Mouse (Mus musculus): Measurements from ENCODE around the gene Fam81a.

Gene Fam81a

GRCm38 (mm10) chr9:70109279-70109678 is 33.1 kb downstream of the Fam81a start:
- peak; percentile 81 for DNase-seq (ENCODE audit: low read depth, low spot score)

- DNase-seq (ENCODE audit: low read depth, low spot score), result no peak
Observed at GRCm38 (mm10) chr9:70108151-70108550, 34.2 kb downstream of the Fam81a start.

GRCm38 (mm10) chr9:70105573-70105972 is 36.8 kb downstream of the Fam81a start:
- no peak for DNase-seq (ENCODE audit: low read depth, low spot score)

GRCm38 (mm10) chr9:70103106-70103505 is 39.3 kb downstream of the Fam81a start:
- no peak for DNase-seq (ENCODE audit: low read depth, low spot score)

GRCm38 (mm10) chr9:70097542-70097941 is 44.8 kb downstream of the Fam81a start:
- no peak for DNase-seq (ENCODE audit: low read depth, low spot score)

GRCm38 (mm10) chr9:70095016-70095415 is 47.3 kb downstream of the Fam81a start:
- DNase-seq (ENCODE audit: low read depth, low spot score), result no peak

- DNase-seq (ENCODE audit: low read depth, low spot score), result no peak
Observed at GRCm38 (mm10) chr9:70090541-70090940, 51.8 kb downstream of the Fam81a start.

- no peak for DNase-seq (ENCODE audit: low read depth, low spot score)
Observed at GRCm38 (mm10) chr9:70088786-70089096, 53.6 kb downstream of the Fam81a start.

GRCm38 (mm10) chr9:70088041-70088785 is 54.1 kb downstream of the Fam81a start:
- DNase-seq (ENCODE audit: low read depth, low spot score), result no peak

- no peak for DNase-seq (ENCODE audit: low read depth, low spot score)
Observed at GRCm38 (mm10) chr9:70087379-70087778, 55.0 kb downstream of the Fam81a start.

GRCm38 (mm10) chr9:70086091-70086490 is 56.3 kb downstream of the Fam81a start:
- no peak for DNase-seq (ENCODE audit: low read depth, low spot score)

- DNase-seq (ENCODE audit: low read depth, low spot score), result peak; percentile 49
Observed at GRCm38 (mm10) chr9:70084107-70084506, 58.3 kb downstream of the Fam81a start.

GRCm38 (mm10) chr9:70082357-70083204 is 59.8 kb downstream of the Fam81a start:
- DNase-seq (ENCODE audit: low read depth, low spot score), result peak; percentile 21

GRCm38 (mm10) chr9:70081767-70082166 is 60.6 kb downstream of the Fam81a start:
- DNase-seq (ENCODE audit: low read depth, low spot score), result no peak

GRCm38 (mm10) chr9:70080976-70081375 is 61.4 kb downstream of the Fam81a start:
- DNase-seq (ENCODE audit: low read depth, low spot score), result no peak

- DNase-seq (ENCODE audit: low read depth, low spot score), result no peak
Observed at GRCm38 (mm10) chr9:70080027-70080800, 62.1 kb downstream of the Fam81a start.

- no peak for DNase-seq (ENCODE audit: low read depth, low spot score)
Observed at GRCm38 (mm10) chr9:70078034-70078433, 64.3 kb downstream of the Fam81a start.

GRCm38 (mm10) chr9:70077170-70077569 is 65.2 kb downstream of the Fam81a start:
- no peak for DNase-seq (ENCODE audit: low read depth, low spot score)

- DNase-seq (ENCODE audit: low read depth, low spot score), result no peak
Observed at GRCm38 (mm10) chr9:70072387-70072786, 70.0 kb downstream of the Fam81a start.

- no peak for DNase-seq (ENCODE audit: low read depth, low spot score)
Observed at GRCm38 (mm10) chr9:70069961-70070435, 72.4 kb downstream of the Fam81a start.

- DNase-seq (ENCODE audit: low read depth, low spot score), result no peak
Observed at GRCm38 (mm10) chr9:70067497-70067896, 74.9 kb downstream of the Fam81a start.

GRCm38 (mm10) chr9:70062012-70062411 is 80.3 kb downstream of the Fam81a start:
- no peak for DNase-seq (ENCODE audit: low read depth, low spot score)

Data from forelimb bud, embryonic 11.5 days (tissue).